Mouse (Mus musculus) retina, postnatal 1 day (tissue): ENCODE data around the gene Cxcl1.
"Not testable (repeated sequence)": the region's sequence is repeated elsewhere in the genome, so short reads cannot be mapped to it uniquely, and the experiment has no call there.

Source experiments
- DNase-seq: peaks from one replicate; pipeline ENCODE4 v3.0.0-alpha.2; 2012

The Cxcl1 gene

DNA sequence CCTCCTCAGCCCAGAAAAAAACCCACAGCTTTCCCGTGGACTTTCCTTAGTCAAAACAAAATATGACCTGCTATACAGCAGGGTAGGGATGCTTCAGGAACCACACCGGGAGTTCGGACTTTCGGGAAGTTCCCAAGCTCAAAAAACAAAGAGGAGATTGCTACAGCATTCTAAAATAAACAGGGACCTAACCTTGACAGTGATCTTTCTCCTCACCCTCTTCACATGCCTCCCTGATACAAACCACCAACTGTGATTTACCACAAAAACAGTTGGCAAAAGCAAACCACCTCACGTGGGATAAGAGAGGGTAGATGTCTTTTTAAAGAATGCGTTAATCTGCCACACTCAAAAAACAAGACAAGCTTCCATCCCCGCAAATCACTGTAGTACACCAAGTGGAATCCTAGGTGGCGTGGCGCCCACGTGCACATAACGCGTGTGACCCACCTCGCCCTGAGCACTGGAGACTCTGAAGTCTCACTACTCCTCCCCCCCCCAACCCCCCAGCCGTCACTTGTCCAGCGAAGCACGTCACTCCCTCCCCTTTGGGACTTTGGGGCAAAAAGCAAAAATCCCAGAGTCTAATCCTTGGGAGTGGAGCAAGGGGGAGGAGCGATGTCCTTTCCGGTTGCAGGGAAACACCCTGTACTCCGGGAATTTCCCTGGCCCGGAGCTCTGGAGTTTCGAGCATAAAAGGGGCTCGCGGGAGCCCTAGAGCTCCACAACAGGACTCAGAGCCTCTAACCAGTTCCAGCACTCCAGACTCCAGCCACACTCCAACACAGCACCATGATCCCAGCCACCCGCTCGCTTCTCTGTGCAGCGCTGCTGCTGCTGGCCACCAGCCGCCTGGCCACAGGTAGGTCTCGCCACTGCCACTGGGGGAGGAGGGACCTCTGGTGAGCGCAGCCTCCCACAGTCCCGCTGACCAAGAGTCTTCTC is at the start of gene Cxcl1:
Gene Cxcl1, plus strand, starts transcription at position 723 of the 945 bp plus-strand sequence.
- peak; percentile 63 for DNase-seq

DNA sequence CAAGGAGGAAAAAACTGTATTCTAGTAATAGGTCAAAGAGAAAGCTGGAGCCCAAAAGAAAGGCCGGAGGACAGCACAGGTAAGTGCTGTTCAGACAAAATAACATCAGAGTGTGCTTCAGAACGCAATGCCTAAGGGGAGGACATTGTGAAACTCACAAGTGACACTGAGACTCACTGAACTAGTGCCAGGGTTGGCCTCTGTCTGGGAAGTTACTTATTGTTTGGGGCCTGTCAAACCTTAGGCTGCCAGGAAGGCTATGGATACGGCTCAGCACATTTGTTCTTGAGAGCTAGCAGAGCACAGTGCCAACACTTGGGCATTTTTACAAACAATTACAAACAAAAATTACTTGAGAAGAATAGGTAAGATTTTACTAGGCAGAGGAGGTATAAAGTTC is 47.1 kb upstream of the Cxcl1 start:
- no peak for DNase-seq

DNA sequence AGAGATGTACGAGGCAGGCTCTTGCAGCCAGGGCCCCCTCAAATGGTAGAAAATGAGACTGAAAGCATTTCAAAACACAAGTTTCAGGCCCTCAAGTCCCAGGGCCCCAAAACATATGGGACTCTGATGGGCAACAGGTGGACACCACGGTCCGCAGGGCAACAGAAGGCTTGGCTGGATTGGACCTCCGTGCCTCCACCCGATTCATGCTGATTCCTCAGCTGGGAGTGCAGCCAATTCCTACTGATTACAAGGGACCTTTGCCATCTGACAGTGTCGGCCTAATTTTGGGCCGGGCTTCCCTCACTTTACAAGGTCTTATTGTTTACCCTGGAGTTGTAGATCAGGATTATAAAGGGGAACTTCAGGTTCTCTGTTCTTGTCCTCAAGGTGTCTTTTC is 40.9 kb upstream of the Cxcl1 start:
- not testable (repeated sequence) for DNase-seq

DNA sequence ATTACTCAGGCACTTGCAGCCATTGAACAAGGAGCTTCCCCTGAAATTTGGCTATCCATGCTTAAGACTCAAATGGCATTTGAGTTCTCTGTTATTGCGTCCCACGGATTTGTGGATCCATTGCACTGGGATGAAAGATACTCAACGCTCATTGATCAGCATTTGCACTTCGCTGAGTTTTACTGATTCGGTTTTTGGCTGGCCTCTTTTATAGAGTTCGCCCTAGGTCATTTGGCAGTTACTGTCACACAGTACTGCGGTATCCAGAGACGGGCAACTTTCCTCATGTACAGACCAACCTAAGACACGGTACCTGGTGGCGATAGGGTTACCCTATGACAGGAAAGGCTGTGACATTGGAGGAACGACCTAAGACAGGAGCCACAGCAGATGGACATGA is 39.6 kb upstream of the Cxcl1 start:
- not testable (repeated sequence) for DNase-seq

DNA sequence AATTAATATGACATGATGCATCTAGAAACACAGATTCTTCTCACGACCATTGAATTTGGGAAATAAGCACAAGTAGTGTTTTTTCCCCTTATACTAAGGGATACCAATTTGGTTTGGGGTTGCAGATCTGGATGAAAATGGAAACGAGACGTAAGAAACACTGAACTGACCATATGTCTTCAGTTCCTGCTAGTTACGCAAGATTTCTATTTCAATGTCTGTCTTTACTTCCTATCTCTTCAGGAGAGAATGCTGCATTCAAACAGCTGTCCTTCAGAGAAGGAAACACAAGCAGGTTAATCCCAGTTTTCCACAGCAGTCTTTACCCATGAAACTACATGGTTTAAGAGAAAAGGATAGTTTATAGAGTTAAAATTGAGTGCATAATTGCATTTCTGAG is 37.8 kb upstream of the Cxcl1 start:
- no peak for DNase-seq

DNA sequence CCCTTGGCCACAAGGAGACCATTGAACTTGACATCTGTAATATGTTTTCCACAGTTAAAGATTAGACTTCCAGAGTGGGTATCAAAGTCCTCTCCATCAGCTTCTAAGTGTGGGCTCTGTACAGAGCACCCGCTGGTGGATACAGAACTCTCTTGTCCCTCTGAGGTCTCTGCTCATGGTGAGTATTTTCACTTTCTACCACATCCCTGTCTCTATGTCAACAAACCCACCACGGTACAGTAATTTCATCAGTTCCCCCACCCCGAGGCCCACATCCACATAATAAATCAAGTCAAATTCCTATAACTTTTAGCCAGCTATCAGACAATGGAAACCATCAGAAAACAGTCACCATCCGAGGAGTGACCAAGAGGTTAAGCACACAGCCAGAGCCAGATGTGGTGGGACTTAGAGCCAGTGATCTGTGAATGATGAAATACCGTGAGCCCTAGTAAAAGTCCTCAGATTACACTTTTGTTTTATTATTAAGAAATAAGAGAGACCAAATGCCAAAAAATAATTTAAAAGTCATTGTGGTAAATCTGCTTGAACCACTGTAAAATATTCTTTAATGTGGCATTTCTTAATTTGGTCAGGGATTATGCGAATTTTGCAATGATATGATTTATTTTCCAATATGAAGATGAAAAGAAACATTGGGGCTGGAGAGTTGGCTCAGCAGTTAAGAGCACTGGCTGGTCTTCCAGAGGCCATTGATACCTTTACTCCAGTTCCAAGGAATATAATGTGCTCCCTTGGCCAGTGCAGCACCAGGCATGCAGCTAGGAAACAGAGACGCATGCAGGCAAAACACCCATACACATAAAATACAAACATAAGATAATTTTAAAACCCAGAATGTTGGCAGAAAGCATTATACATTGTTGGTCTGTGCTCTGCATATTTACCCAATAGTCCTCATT is 35.5 kb upstream of the Cxcl1 start:
- DNase-seq: no peak

DNA sequence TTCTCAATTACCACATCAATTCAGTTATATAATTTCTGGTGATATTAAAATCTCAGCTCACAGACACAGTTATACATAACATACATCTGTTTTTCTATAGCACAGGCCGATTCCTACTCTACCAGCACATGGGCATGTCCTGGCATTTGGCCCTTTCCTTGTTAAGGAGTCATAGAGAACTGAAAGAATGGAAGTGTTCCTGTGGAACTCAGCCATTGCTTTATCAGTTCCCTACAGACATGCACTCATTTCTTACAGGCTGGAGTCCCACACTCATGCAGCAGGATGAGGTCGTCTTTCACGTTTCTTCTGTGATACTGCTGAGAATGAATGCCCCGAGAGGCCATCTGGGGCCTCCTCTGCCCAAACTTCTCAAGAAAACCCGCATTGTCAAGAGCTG is 33.6 kb upstream of the Cxcl1 start:
- DNase-seq: no peak

DNA sequence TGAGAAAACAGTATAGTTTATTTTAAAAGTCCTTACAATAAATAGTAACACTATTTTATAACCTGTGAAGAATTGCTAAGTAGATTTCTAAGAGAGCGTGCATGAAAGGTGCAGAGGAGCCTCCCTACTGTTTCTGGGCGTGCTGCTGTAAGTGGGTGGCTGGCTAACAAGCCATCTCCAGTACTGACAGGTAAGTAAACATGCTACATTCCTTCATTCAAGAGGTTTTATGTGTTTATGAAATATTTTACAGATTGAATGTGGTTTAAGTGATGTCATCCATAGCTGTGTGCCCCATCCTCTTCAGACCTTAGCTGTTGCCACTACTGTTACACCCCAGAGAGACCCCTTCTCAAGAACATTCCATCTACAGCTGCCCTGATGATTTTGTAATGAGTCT is 32.6 kb upstream of the Cxcl1 start:
- no peak for DNase-seq

DNA sequence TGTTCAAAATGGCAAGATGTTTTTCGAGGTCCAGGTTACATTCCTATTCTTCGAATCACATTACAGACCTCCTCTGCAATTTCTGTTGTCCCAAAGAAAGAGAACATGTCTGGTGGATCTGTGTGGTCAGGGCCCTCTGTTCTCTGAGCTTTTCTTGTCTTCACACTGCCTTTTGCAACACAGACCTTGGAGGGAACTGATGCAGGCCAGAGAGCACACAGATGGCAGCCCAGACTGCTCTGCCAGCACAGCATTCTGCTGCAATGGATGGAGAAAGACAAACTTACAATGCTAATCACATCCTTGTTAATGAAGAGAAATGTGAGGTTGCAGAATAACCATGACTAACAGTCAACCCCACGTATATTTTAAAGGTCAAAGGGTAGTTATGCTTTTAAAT is 32.0 kb upstream of the Cxcl1 start:
- no peak for DNase-seq

DNA sequence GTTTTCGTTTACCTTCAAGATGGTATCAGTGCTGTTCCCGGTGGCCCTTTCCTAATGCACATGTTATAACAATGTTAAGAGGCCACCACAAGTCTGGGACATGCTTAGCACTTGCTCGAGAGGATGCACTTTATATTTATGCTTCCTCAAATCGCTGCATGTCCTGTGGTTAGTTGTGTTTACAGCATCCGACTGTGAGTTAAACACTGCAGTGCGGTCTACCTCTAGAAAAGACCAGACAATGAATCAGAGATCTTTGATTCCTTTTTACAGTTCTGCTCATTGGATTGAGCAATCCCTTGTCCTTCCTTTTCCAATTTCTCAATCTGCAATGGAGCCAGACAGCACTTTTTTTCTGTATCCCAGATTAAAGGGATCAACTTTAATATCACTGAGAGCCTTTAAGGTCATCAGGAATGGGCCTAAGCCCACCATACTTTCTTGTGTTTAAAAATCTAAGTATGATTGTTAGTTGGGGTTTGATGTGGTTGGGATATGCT is 29.1 kb upstream of the Cxcl1 start:
- no peak for DNase-seq

DNA sequence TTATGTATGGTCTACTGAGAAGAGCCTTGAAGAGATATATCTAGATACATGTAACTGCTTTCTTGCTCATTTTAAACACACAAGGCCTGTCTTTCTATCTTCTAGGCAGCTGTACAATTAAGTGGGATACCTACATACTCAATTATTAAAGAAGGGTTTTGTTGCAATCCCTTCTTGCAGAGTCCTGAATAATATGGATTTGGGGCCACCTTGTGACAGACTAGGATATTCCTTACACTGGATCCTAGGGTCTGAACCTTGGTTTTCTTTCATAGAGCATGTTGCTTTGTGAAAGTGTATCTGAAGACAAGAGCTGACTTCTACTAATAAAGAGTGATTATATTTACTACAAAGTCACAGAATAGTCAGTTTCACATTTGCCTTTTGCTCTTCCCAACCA is 24.3 kb upstream of the Cxcl1 start:
- DNase-seq: no peak

DNA sequence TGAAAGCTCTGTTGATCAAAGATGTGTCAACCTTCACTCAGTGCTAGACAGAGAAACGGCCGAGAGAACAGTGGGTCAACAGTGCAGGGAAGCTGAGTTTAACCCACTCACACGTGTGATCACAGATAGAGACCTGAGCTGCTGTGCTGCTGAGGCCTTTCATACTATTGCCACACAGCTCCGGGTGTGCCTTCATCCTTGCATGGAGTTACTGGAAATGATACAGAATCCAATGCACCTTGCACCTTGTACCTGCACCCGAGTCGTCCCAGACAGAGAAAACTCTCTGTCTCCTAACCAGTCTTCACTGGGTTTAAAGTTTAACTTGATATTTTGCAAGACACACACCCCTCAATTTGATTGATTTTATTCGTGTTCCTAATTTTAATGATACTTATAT is 18.7 kb upstream of the Cxcl1 start:
- DNase-seq: no peak

DNA sequence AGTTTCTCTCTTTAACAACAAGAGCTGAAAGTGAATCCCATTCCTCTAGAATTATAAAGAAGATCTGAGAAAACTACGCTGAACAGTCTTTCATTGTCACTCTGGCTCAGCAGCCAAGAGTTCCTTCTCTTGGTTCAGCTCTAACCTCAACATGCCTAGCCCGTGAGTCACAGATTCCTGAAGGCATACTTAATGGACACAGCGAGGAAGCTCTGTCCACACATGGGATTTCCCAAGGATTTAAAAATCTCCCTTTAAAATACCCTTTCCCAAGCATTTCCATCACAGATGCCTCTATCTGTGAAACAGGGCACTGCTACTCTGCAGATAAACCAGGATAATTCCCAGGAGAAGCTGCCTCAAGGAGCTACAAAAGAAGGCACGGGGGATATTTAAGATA is 15.0 kb upstream of the Cxcl1 start:
- no peak for DNase-seq

DNA sequence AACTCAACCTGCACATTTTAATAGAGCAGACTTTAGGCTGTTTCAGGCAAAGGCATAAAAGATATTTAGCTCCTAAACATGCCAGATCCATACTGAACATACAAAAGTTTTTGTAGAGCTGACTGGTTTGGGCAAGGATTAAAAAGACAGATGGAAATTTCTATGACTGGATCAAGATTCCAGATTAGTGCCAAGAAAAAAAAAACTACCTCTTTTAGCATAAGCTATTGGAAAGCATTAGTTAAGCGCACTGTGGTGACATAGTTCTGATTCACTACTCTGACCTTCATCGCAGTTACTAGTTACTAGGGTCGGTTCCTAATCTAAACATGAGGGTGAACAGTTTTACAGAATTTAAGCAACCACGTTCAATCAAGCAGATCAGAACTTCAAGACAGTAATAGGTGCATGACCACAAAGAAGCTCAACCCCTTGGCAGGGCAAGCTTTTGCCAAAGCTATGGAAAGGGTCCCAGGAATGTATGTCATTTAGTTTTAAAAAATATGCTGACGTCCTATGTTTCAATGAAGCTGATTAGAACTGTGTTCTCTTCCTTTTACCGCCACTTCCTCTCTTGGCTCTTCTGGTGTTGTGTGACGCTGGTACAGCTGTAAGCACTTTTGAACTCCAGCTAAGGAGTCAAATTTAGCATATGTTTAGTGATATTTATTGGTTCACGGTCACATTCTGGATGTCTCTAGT is 14.4 kb upstream of the Cxcl1 start:
- no peak for DNase-seq

DNA sequence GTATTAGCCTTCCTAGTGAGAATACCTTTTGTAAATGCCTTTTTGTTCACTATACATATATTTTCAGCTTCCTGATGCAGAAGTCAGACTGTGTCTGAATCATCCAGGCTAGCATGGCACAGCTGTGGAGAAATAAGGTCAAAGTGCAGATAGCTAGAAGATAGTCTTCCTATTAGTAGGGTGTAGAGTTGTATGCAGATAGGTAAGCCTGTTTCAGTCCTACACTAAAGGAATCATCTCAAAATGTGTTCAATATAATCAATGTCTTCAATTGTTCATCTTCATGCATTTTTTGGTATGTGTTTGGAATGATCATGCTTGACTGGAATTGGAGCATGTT is 13.9 kb upstream of the Cxcl1 start:
- no peak for DNase-seq

DNA sequence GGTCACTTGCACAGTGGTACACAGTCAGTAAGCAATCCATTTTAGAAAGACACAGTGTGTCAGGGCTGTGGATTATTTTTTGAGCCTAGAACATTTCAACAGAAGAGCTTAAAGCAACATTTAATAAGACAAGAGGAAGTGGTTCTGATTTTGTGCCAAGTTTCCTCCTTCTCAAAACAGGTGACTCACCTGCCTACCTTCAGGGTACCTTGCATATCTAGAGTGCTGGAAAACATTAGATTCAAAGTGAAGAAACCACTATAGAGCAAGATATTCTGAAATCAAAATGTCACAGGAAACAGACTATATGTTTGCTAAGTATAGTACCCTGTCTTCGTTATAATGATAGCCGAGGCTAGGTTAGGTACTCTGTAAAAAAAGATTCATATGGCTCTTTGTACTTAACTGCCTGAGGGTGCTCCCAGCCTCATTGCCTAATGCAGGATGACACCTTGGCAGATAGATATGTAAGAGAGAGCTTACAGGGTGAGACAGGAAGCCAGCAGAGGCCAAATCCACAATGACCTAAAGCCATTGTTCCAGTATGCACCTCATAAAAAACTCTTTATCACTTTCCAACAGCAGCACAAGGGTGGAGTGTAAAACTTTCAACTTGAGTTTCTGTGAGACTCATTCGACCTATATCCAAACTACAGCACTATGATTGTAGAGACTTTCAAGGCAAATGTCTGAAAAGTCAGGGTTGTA is 11.6 kb upstream of the Cxcl1 start:
- no peak for DNase-seq

DNA sequence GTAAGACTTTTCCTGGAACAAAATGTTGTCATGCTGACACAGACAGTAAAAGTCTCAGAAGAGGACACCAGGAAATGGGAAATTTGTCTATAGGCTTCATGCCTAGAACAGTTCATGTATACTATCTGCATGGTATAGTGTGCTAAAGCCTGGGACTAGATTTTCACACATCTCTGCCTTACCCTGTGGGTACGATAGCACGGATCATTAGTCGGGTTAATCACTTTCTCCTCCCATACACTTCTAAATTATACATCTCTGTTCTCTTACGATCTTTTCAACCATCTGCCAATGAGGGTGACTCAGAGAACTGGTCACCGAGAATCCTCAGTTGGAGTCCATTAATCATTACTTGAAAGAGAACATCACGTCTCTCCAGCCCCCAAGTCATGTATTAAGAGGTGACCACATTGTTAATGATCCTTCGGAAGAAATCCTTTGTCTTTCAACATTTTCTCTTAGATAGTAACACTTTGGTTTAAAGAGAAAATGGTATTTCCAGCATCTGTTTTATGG is 10.6 kb upstream of the Cxcl1 start:
- DNase-seq: no peak

DNA sequence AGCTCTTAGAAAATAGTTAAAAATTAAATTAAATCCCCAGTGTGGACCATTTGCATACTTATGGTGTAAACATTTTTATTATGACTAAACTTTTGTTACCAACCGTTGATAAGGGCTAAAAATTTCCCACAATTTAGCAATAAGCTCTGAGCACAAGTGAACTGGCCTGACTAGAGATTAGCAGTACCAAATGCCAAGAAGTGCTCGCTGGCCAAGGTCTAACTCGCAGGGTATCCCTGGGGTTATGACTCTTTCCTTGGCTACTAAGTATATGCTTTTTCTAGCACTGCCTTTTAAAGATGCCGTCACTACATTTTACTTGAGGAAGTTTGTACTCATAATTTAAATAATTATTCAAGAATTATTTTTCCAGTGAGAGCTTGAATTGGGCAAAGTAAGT is 10.0 kb upstream of the Cxcl1 start:
- no peak for DNase-seq

DNA sequence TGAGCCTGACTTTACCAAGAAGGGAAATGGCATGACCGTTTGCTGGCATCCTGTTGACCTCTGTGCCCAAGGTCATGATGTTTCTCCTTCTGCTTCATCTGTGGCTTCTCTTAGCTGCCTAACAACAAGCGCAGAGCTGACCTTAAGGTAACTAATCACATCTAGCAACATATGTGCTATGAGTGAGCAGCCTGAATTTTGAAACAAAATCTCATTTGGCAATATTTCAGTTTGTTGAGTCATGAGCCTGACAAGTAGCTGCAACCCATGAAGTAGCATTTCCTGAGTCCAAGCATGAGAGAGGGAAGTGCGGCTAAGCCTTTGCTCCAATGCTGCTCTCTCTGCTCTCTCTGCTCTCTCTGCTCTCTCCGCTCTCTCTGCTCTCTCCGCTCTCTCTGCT is 9.4 kb upstream of the Cxcl1 start:
- no peak for DNase-seq

DNA sequence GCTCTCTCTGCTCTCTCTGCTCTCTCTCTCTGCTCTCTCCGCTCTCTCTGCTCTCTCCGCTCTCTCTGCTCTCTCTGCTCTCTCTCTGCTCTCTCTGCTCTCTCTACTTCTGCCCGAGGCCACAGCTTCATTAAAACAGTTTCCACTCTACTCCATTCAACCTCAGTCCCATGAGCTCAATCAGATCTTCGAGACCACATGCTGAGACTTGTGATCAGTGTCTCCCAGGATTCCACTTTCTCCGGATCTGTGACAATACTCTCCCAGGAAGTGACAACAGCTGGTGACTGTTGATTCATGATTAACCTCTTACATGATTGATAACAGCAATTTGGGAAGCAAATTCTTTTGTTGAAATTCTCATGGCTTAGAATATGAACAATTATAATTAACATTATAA is 8.9 kb upstream of the Cxcl1 start:
- no peak for DNase-seq

DNA sequence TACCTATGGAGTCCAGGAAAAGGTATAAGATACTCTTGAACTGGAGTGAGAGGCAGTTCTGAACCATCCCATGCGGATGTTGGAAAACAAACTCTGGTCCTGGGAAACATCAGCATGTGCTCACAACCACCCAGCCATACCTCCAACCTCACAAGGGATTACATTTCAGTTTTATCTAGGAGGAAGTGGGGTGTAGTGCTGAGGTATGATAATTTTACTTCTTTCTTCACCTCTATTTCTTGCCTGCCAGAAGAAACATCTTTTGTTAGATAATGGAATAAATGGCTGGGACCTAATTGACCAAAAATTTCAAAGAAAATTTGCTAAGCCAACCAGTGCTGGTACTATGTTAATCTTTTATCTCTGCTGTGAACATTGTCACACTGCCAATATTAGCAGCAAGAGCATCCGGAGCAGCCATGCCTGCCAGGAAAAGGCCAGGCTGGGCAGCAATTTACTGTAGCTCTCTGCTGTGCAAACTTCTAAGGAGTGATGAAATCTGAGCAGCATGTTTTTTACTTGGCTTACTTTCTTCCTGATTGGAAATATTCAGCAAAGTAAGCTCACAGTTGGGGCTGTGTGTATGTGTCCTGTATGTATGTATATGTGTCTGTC is 6.3 kb upstream of the Cxcl1 start:
- no peak for DNase-seq

DNA sequence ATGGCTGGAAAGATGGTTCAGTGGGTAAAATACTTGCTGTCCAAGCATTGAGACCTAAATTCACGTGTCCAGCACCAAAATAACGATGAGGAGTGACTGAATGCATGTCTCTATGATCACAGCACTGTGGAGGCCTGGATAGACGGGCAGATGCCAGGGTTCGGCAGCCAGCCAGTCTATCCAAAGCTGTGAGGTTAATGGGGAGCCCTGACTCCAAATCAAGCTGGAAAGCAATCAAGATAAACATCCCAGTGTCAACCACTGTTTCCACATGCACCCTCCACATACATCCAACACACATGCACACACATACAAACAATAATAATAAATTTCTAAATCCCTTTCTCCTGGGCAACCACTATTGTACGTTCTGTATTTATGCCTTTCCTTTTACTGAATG is 2.4 kb upstream of the Cxcl1 start:
- no peak for DNase-seq
